Mouse (Mus musculus): Measurements from ENCODE around the gene Jmjd4. TPM values are rescaled to one million over a fixed set of nuclear protein-coding genes. Genes with fewer than 3 reads are reported as not detected.

Jmjd4 gene
- total RNA-seq, 2 experiments from 2014 or later = 8.5 to 8.8 TPM

GRCm38 (mm10) chr11:59471413-59472325, 21.8 kb downstream of the Jmjd4 start:
- no peak for DNase-seq

- DNase-seq = peak; percentile 80
Observed at GRCm38 (mm10) chr11:59472326-59472677, 22.5 kb downstream of the Jmjd4 start, which contains the start of gene Zfp867. TSS of gene Zfp867 (minus strand) at chr11:59472474.

- no peak for DNase-seq
Observed at GRCm38 (mm10) chr11:59477240-59477639, 27.4 kb downstream of the Jmjd4 start.

GRCm38 (mm10) chr11:59483212-59483611, 33.4 kb downstream of the Jmjd4 start:
- no peak for DNase-seq

- DNase-seq = no peak
Observed at GRCm38 (mm10) chr11:59485641-59486040, 35.8 kb downstream of the Jmjd4 start.

- no peak for DNase-seq
Observed at GRCm38 (mm10) chr11:59486222-59486621, 36.4 kb downstream of the Jmjd4 start.

GRCm38 (mm10) chr11:59496672-59497310, 46.9 kb downstream of the Jmjd4 start:
- DNase-seq = no peak

- DNase-seq = no peak
Observed at GRCm38 (mm10) chr11:59497747-59498146, 47.9 kb downstream of the Jmjd4 start.

- DNase-seq = no peak
Observed at GRCm38 (mm10) chr11:59501978-59502700, 52.3 kb downstream of the Jmjd4 start.

- peak; percentile 13 for DNase-seq
Observed at GRCm38 (mm10) chr11:59505351-59505838, 55.5 kb downstream of the Jmjd4 start.

- DNase-seq = peak; percentile 94
Observed at GRCm38 (mm10) chr11:59505839-59506712, 56.2 kb downstream of the Jmjd4 start.

- no peak for DNase-seq
Observed at GRCm38 (mm10) chr11:59506713-59507074, 56.8 kb downstream of the Jmjd4 start.

Other genes with a start within 250 kb of the Jmjd4 start
- 10 to 100 TPM; 47.8 to 48.4 TPM for gene Mrpl55, start 247.6 kb upstream of the Jmjd4 start, total RNA-seq (2021)
- gene 2310033P09Rik, start 241.7 kb upstream of the Jmjd4 start, total RNA-seq (2021) = 1 to 10 TPM; 2.8 to 3.3 TPM
- gene Arf1, start 221.8 kb upstream of the Jmjd4 start, total RNA-seq (2021) = 100 to 1,000 TPM; 193 to 199 TPM
- not detected for gene Wnt3a, start 159.3 kb upstream of the Jmjd4 start, total RNA-seq (2021)
- 1 to 10 TPM; 8.2 to 8.5 TPM for gene Wnt9a, start 143.1 kb upstream of the Jmjd4 start, total RNA-seq (2021)
- not detected for gene Prss38, start 74.4 kb upstream of the Jmjd4 start, total RNA-seq (2021)
- 10 to 100 TPM; 18.2 to 23.6 TPM for gene Snap47, start 1.1 kb downstream of the Jmjd4 start, total RNA-seq (2021)
- 1 to 10 TPM; 2.3 to 2.6 TPM for gene Zfp867, start 22.4 kb downstream of the Jmjd4 start, total RNA-seq (2021)
- 10 to 100 TPM; 12.9 to 15.8 TPM for gene Zkscan17, start 76.7 kb downstream of the Jmjd4 start, total RNA-seq (2021)
- gene Nlrp3, start 91.5 kb downstream of the Jmjd4 start, total RNA-seq (2021) = under 1 TPM; 0.32 to 0.33 TPM
- not detected for gene Olfr222, start 126.2 kb downstream of the Jmjd4 start, total RNA-seq (2021)
- gene Olfr223, start 143.2 kb downstream of the Jmjd4 start, total RNA-seq (2021) = not detected
- gene Mprip, start 211.3 kb downstream of the Jmjd4 start, total RNA-seq (2021) = 10 to 100 TPM; 71.9 to 86.7 TPM